Mouse (Mus musculus): ENCODE measurements around the gene Nt5c2. TPM values are rescaled to one million over a fixed set of nuclear protein-coding genes. Genes with fewer than 3 reads are reported as not detected.
A peak's percentile ranks its signal among the peaks of the same experiment; 100 is the strongest.

Nt5c2 gene
- 10 to 100 TPM; 58.2 to 63.9 TPM for total RNA-seq (2021)
- polyA plus RNA-seq (2012; rRNA removed) = 16.7 and 24.5 TPM in 2 replicates
- long read RNA-seq, transcript Nt5c2-202 (18 exons, 3,728 nt) = major isoform, 13 of 23 reads
- long read RNA-seq, partial matches to known transcripts = 0 of 23 reads
- long read RNA-seq, other reads (novel, unspliced or antisense) = 9 of 23 reads

GRCm38 (mm10) chr19:47014447-47015381 lies at the start of gene Nt5c2, which contains the start of gene Ina:
Nt5c2 (minus strand) TSS chr19:47015153.
Ina (plus strand) TSS chr19:47014698.
- Histone ChIP-seq H3K79me2 (replicated peaks; ENCODE audit: control insufficient read depth, insufficient read depth, low read length) (no peaks in the 10 kb centered on the region), H3K36me3 (ENCODE audit: control insufficient read depth, insufficient read depth, low read length) (no peaks in the 10 kb centered on the region), H3K4me3 (no peak within 1 kb of the TSS), H3K27ac (no peak within 1 kb of the TSS), H3K9ac (ENCODE audit: low read depth, low read length) (no peak within 1 kb of the TSS), H3K27me3 (ENCODE audit: control insufficient read depth, insufficient read depth, low read length) (peaks cover 20% of the 10 kb centered on the region), H3K4me1 (ENCODE audit: control insufficient read depth, insufficient read depth, low read length) (no peaks in the 10 kb centered on the region; the same call in 1 of the 2 replicates)
- intact Hi-C loops (cut with DNase I) = no loop called here
- DNase-seq = peak; percentile 22 to 28
- WGBS = 2% methylated on average over 117 of the region's 124 CpGs
- TF ChIP-seq POLR2A (IDR thresholded peaks at IDR 0.05; ENCODE audit: insufficient read depth, low read depth, low read length) (no peak), CTCF (IDR thresholded peaks at IDR 0.05) (no peak), EP300 (IDR thresholded peaks at IDR 0.05; ENCODE audit: insufficient read depth, low read depth, low read length) (no peak)

DNA sequence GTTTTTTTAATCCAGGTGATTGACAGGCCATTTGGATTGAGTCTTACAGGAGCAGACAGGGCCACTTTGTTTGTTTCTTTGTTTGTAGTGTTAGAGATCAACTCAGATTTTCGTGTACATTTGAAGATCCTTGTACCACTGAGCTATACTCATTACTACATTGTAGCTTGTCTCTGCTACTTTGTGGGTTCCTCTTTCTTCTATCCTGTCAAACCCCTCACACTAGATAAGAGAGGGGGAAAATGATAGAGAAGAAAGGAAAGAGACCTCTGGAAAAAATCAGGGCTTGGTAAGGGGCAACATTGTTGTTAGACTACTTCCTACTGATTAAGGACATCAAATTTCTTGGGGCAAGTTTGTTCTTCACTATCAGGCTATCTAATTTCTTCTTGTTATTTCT lies 42.7 kb upstream of the Nt5c2 start:
- no peak overlapping the region for H3K4me3 ChIP-seq
- no peak overlapping the region for H3K9ac ChIP-seq (ENCODE audit: low read depth, low read length)
- H3K4me1 ChIP-seq (ENCODE audit: control insufficient read depth, insufficient read depth, low read length) = no peaks in the 10 kb centered on the region
- H3K27me3 ChIP-seq (ENCODE audit: control insufficient read depth, insufficient read depth, low read length) = no peaks in the 10 kb centered on the region
- WGBS = 44% methylated on average over 1 of the region's 1 CpGs
- H3K27ac ChIP-seq = no peak overlapping the region
- TF ChIP-seq CTCF (IDR thresholded peaks at IDR 0.05) = no peak
- TF ChIP-seq POLR2A (IDR thresholded peaks at IDR 0.05; ENCODE audit: insufficient read depth, low read depth, low read length) = no peak
- no peak for TF ChIP-seq EP300 (IDR thresholded peaks at IDR 0.05; ENCODE audit: insufficient read depth, low read depth, low read length)
- no peaks in the 10 kb centered on the region for H3K36me3 ChIP-seq (ENCODE audit: control insufficient read depth, insufficient read depth, low read length)
- intact Hi-C loops (cut with DNase I) = no loop called here
- H3K79me2 ChIP-seq (replicated peaks; ENCODE audit: control insufficient read depth, insufficient read depth, low read length) = no peaks in the 10 kb centered on the region
- DNase-seq = no peak

GRCm38 (mm10) chr19:47053471-47053870 lies 38.5 kb upstream of the Nt5c2 start:
- WGBS = 82% methylated on average over 4 of the region's 4 CpGs
- Histone ChIP-seq H3K9ac (ENCODE audit: low read depth, low read length) (no peak overlapping the region), H3K27me3 (ENCODE audit: control insufficient read depth, insufficient read depth, low read length) (no peaks in the 10 kb centered on the region), H3K4me1 (ENCODE audit: control insufficient read depth, insufficient read depth, low read length) (peaks cover 4% of the 10 kb centered on the region; the same call in 1 of the 2 replicates), H3K27ac (no peak overlapping the region), H3K4me3 (no peak overlapping the region), H3K36me3 (ENCODE audit: control insufficient read depth, insufficient read depth, low read length) (no peaks in the 10 kb centered on the region), H3K79me2 (replicated peaks; ENCODE audit: control insufficient read depth, insufficient read depth, low read length) (no peaks in the 10 kb centered on the region)
- DNase-seq = no peak
- TF ChIP-seq CTCF (IDR thresholded peaks at IDR 0.05) (no peak), POLR2A (IDR thresholded peaks at IDR 0.05; ENCODE audit: insufficient read depth, low read depth, low read length) (no peak), EP300 (IDR thresholded peaks at IDR 0.05; ENCODE audit: insufficient read depth, low read depth, low read length) (no peak)
- intact Hi-C loops (cut with DNase I) = no loop called here

DNA sequence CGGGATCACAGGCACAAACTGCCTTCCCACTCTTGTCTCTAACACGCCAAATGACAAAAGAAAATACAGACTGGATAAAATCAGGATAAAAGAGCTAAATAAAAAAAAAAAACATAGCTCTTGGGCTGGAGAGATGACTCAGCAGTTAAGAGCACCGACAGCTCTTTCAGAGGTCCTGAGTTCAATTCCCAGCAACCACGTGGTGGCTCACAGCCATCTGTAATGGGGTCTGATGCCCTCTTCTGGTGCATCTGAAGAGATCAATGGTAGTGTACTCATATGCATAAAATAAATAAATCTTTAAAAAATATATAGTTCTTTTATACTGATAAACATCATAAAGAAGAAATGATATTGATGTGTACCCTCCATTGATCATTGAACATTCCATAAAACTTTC lies 38.0 kb upstream of the Nt5c2 start:
- no peaks in the 10 kb centered on the region for H3K27me3 ChIP-seq (ENCODE audit: control insufficient read depth, insufficient read depth, low read length)
- H3K4me1 ChIP-seq (ENCODE audit: control insufficient read depth, insufficient read depth, low read length) = peaks cover 4% of the 10 kb centered on the region; the same call in 1 of the 2 replicates
- no peak for DNase-seq
- no peak overlapping the region for H3K27ac ChIP-seq
- H3K9ac ChIP-seq (ENCODE audit: low read depth, low read length) = no peak overlapping the region
- TF ChIP-seq POLR2A (IDR thresholded peaks at IDR 0.05; ENCODE audit: insufficient read depth, low read depth, low read length) (no peak), EP300 (IDR thresholded peaks at IDR 0.05; ENCODE audit: insufficient read depth, low read depth, low read length) (no peak), CTCF (IDR thresholded peaks at IDR 0.05) (no peak)
- H3K36me3 ChIP-seq (ENCODE audit: control insufficient read depth, insufficient read depth, low read length) = no peaks in the 10 kb centered on the region
- no peaks in the 10 kb centered on the region for H3K79me2 ChIP-seq (replicated peaks; ENCODE audit: control insufficient read depth, insufficient read depth, low read length)
- intact Hi-C loops (cut with DNase I) = no loop called here
- no peak overlapping the region for H3K4me3 ChIP-seq
- 79% methylated on average over 4 of the region's 4 CpGs for WGBS

DNA sequence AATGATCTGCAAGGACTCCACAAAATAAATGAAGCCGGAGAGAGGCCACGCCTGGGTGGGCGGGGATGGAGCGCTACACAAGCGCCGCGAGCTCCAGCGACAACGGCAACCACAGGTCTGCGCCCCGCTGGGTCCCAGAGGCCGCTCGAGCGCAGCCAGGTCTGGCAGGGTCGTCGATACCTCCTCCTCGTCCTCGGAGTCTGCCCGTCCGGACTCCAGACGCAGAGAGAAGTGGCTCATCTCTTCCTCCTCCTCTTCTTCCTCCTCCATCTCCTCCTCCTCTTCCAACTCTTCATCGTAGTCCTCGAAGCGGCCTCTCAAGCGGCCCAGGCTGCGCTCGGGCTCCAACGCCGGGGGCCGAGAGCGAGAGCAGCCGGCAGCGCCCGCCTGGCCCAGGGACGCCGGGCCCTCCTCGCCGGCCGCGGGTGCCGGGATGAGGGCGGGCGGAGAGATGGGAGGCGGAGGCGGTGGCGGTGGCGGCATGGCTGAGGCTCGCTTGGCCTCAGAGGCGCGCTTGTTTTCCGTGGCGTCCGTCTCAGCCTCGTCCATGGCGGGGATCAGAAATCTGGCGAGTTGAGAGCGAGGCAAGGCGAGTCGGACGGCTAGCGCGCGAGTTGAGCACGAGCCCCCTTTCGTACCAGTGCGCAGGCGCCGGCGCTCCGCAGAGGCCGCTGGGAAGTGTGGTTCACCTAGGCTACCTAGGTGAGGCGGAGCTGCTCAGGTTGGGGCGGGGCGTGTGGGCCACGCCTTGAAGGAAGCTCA lies 35.5 kb upstream of the Nt5c2 start, which contains the start of gene Pcgf6:
Gene Pcgf6 (minus strand): TSS at position 636 of the 762 bp plus-strand sequence.
- intact Hi-C loops (cut with DNase I) = no loop called here
- DNase-seq = peak; percentile 79 to 83
- Histone ChIP-seq H3K27ac (peak within 1 kb of the TSS; percentile 70), H3K9ac (ENCODE audit: low read depth, low read length) (peak within 1 kb of the TSS; percentile 91), H3K36me3 (ENCODE audit: control insufficient read depth, insufficient read depth, low read length) (no peaks in the 10 kb centered on the region), H3K4me1 (ENCODE audit: control insufficient read depth, insufficient read depth, low read length) (peaks cover 4% of the 10 kb centered on the region; the same call in 1 of the 2 replicates), H3K27me3 (ENCODE audit: control insufficient read depth, insufficient read depth, low read length) (no peaks in the 10 kb centered on the region), H3K4me3 (peak within 1 kb of the TSS; percentile 67), H3K79me2 (replicated peaks; ENCODE audit: control insufficient read depth, insufficient read depth, low read length) (no peaks in the 10 kb centered on the region)
- TF ChIP-seq EP300 (IDR thresholded peaks at IDR 0.05; ENCODE audit: insufficient read depth, low read depth, low read length) (no peak), CTCF (IDR thresholded peaks at IDR 0.05) (no peak), POLR2A (IDR thresholded peaks at IDR 0.05; ENCODE audit: insufficient read depth, low read depth, low read length) (no peak)
- WGBS = under 1% methylated on average over 75 of the region's 75 CpGs
